Mouse (Mus musculus) limb, embryonic 14.5 days (tissue): ENCODE measurements around the gene Prkaa1. TPM values are rescaled to one million over a fixed set of nuclear protein-coding genes. Genes with fewer than 3 reads are reported as not detected.
"Not testable (repeated sequence)": the region's sequence is repeated elsewhere in the genome, so short reads cannot be mapped to it uniquely, and the experiment has no call there.

Experiments used
- ATAC-seq: fragments of 200-750 bp; cut with Nextera tagmentation; 2 replicates; pipeline ENCODE4 v1.8.0; 2017; ENCODE audit warnings: low read depth, moderate number of reproducible peaks, moderate TSS enrichment; ENCODE audit not compliant: low FRiP score
- DNase-seq: peaks from one replicate; pipeline ENCODE4 v3.0.0-alpha.2; 2015; ENCODE audit warnings: low spot score
- H3K27ac ChIP-seq: fragments of 300-500 bp; sonication (generic); replicated peaks from 2 replicates; pipeline ENCODE4 v1.5.1; 2014; ENCODE audit warnings: low read depth, mild to moderate bottlenecking, low read length, moderate library complexity, mixed read lengths
- H3K27me3 ChIP-seq: fragments of 300-500 bp; sonication (generic); 2 replicates; pipeline ENCODE4 v1.6.1; 2014; ENCODE audit warnings: low read length, mixed read lengths; ENCODE audit not compliant: control insufficient read depth, insufficient read depth
- H3K36me3 ChIP-seq: fragments of 300-500 bp; sonication (generic); 2 replicates; pipeline ENCODE4 v1.6.1; 2014; ENCODE audit warnings: mild to moderate bottlenecking, low read length, moderate library complexity, mixed read lengths; ENCODE audit not compliant: control insufficient read depth, insufficient read depth
- H3K4me1 ChIP-seq: fragments of 300-500 bp; sonication (generic); 2 replicates; pipeline ENCODE4 v1.6.1; 2014; ENCODE audit warnings: antibody characterized with exemption, low read length, mixed read lengths; ENCODE audit not compliant: control insufficient read depth, insufficient read depth
- H3K4me2 ChIP-seq: fragments of 300-500 bp; sonication (generic); replicated peaks from 2 replicates; pipeline ENCODE4 v1.6.1; 2014; ENCODE audit warnings: low read depth, mild to moderate bottlenecking, low read length, moderate library complexity; ENCODE audit not compliant: severe bottlenecking
- H3K4me3 ChIP-seq: fragments of 300-500 bp; sonication (generic); replicated peaks from 2 replicates; pipeline ENCODE4 v1.5.1; 2014; ENCODE audit warnings: low read length
- H3K9ac ChIP-seq: fragments of 300-500 bp; sonication (generic); 2 replicates; pipeline ENCODE4 v1.6.1; 2014; ENCODE audit warnings: mild to moderate bottlenecking, low read depth, low read length, moderate library complexity; ENCODE audit not compliant: severe bottlenecking
- H3K9me3 ChIP-seq: fragments of 300-500 bp; sonication (generic); 2 replicates; pipeline ENCODE4 v1.6.1; 2016; ENCODE audit warnings: low read length; ENCODE audit not compliant: control insufficient read depth
- POLR2A ChIP-seq: fragments of 200-500 bp; IDR thresholded peaks from 2 replicates; pipeline ENCODE4 v1.8.0; 2012; ENCODE audit warnings: inconsistent platforms, mild to moderate bottlenecking, moderate library complexity, borderline replicate concordance; ENCODE audit not compliant: insufficient read depth, insufficient read length; ENCODE audit errors: extremely low read depth
- WGBS: fragments of 180-500 bp; shearing (Covaris S2); extraction: QIAGEN DNeasy Blood & Tissue Kit; methylation state at CpG from one replicate; pipeline ENCODE4 v1.1.7; 2014; 5-methylcytosine and 5-hydroxymethylcytosine counted together
- polyA plus RNA-seq, 2 experiments: library from polyadenylated mRNA; depleted of rRNA in 1 of 2; stranded (reverse) in 1 of 2; unstranded in 1 of 2; fragments of >200 nt; fragmentation: Nextera tagmentation in 1 of 2; extraction: Ambion mirVana in 1 of 2; gene quantifications; 2 replicates each; pipeline versions ENCODE4 v1.2.1 to v1.2.3; 2012 to 2014

Gene Prkaa1
- polyA plus RNA-seq, 2 experiments, result 13.5 to 17.7 TPM

DNA sequence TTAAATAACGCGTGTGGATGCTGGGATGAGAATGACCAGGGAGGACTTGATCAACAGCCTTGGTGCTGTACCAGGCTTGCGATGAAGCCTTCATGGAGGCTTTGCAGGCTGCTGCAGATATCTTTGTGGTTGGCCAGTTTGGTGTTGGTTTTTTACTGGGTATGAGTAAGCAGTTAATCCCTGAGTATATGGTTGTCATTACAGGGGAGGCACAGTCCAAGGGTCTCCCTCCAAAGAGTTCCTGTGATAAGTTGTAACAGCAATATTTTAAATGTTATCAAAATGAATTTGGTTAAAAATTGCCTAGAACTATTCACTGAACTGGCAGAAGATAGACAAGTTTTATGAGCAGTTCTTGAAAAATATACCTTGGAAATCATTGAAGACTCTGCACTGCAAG is 65.5 kb downstream of the Prkaa1 start:
- H3K9ac ChIP-seq, result no peak overlapping the region
- ATAC-seq, result no peak
- TF ChIP-seq POLR2A, result no peak
- H3K4me3 ChIP-seq, result no peak overlapping the region
- no peaks in the 10 kb centered on the region for H3K9me3 ChIP-seq
- H3K27ac ChIP-seq, result no peak overlapping the region
- DNase-seq, result no peak
- 99% methylated on average over 3 of the region's 3 CpGs for WGBS
- peaks cover 16% of the 10 kb centered on the region for H3K36me3 ChIP-seq
- H3K4me1 ChIP-seq, result 0 out of 2 replicates have a peak, but pooled peaks cover 5% of the 10 kb centered on the region
- no peaks in the 10 kb centered on the region for H3K27me3 ChIP-seq
- no peak overlapping the region for H3K4me2 ChIP-seq

DNA sequence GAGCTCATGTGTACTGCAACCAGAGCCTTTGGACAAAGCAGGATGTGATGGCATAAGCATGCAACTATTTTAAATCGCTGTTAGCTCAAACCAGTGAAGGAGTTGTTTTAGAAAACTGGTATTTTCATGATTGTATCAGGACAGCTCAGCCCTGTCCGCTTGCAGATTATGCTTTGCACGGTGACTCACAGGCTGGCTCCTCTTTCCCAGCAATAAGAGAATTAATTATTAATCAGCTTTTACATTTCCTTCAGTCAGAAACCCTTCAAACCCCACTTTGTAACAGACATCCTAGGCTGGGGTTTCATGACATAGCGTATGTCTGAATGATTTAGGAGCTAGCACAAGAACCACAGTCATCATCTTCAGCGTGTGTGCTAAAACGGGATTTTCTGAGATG is 76.8 kb downstream of the Prkaa1 start:
- no peak for ATAC-seq

DNA sequence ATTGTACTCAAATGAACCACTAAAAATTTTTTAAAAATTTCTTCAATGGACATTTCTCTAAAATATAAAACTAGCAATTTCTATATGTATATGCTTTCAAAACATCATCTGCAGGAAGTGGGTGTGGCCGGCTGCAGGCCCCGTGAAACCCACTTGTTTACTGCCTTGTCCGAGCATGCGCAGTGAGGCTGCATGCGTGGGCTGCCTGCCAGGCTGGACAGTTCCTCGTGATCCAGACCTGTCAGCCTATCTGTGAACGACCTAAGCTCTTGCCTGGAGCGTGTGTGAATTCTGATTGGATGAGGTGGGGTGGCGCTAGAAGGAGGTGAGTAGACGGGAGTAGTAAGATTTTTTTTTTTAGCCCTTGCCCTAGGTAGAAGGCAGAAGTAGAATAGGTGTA is 87.1 kb downstream of the Prkaa1 start:
- ATAC-seq, result not testable (repeated sequence)

More for the DNA sequence above, 76.8 kb downstream of the Prkaa1 start:
- WGBS, result 85% methylated on average over 6 of the region's 6 CpGs
- Histone ChIP-seq H3K27ac (no peak overlapping the region), H3K4me2 (no peak overlapping the region), H3K27me3 (no peaks in the 10 kb centered on the region), H3K4me1 (no peaks in the 10 kb centered on the region), H3K9ac (no peak overlapping the region), H3K36me3 (peaks cover 9% of the 10 kb centered on the region), H3K4me3 (no peak overlapping the region), H3K9me3 (no peaks in the 10 kb centered on the region)
- TF ChIP-seq POLR2A, result no peak
- DNase-seq, result no peak

More for the DNA sequence above, 87.1 kb downstream of the Prkaa1 start:
- H3K36me3 ChIP-seq, H3K9me3 ChIP-seq, H3K9ac ChIP-seq, H3K4me3 ChIP-seq, H3K4me2 ChIP-seq, H3K27ac ChIP-seq, DNase-seq, H3K27me3 ChIP-seq, H3K4me1 ChIP-seq: not testable (repeated sequence)
- 75% methylated on average over 10 of the region's 10 CpGs for WGBS

Other genes with a start within 250 kb of the Prkaa1 start
- gene Mroh2b, start 245.1 kb upstream of the Prkaa1 start, polyA plus RNA-seq (2012; rRNA removed), result not detected in 2 replicates
- gene Mroh2b, start 245.1 kb upstream of the Prkaa1 start, polyA plus RNA-seq (2014; fragmentation: Nextera tagmentation; extraction: Ambion mirVana), result not detected in 2 replicates
- 0.05 and 0.26 TPM in 2 replicates for gene C7, start 80.1 kb upstream of the Prkaa1 start, polyA plus RNA-seq (2012; rRNA removed)
- gene C7, start 80.1 kb upstream of the Prkaa1 start, polyA plus RNA-seq (2014; fragmentation: Nextera tagmentation; extraction: Ambion mirVana), result 0.11 and 0.28 TPM in 2 replicates
- gene Card6, start 35.3 kb upstream of the Prkaa1 start, polyA plus RNA-seq (2012; rRNA removed), result 0.76 and 0.98 TPM in 2 replicates
- 0.54 and 1.3 TPM in 2 replicates for gene Card6, start 35.3 kb upstream of the Prkaa1 start, polyA plus RNA-seq (2014; fragmentation: Nextera tagmentation; extraction: Ambion mirVana)
- gene Rpl37, start 27.2 kb upstream of the Prkaa1 start, polyA plus RNA-seq (2012; rRNA removed), result 1,000 and 1,908 TPM in 2 replicates
- 812 and 865 TPM in 2 replicates for gene Rpl37, start 27.2 kb upstream of the Prkaa1 start, polyA plus RNA-seq (2014; fragmentation: Nextera tagmentation; extraction: Ambion mirVana)
- gene Ttc33, start 41.7 kb downstream of the Prkaa1 start, polyA plus RNA-seq (2012; rRNA removed), result 11.6 and 19.0 TPM in 2 replicates
- gene Ttc33, start 41.7 kb downstream of the Prkaa1 start, polyA plus RNA-seq (2014; fragmentation: Nextera tagmentation; extraction: Ambion mirVana), result 38.4 and 43.0 TPM in 2 replicates
- 3.4 and 5.2 TPM in 2 replicates for gene Ptger4, start 100.3 kb downstream of the Prkaa1 start, polyA plus RNA-seq (2012; rRNA removed)
- 4.7 and 4.9 TPM in 2 replicates for gene Ptger4, start 100.3 kb downstream of the Prkaa1 start, polyA plus RNA-seq (2014; fragmentation: Nextera tagmentation; extraction: Ambion mirVana)